Mouse (Mus musculus) testis, postnatal 10 days (tissue): ENCODE results near the gene Emd.
A peak's percentile ranks its signal among the peaks of the same experiment; 100 is the strongest.
"Not testable (repeated sequence)": the region's sequence is repeated elsewhere in the genome, so short reads cannot be mapped to it uniquely, and the experiment has no call there.

ENCODE experiments used
- DNase-seq: peaks from one replicate; pipeline ENCODE4 v3.0.0; 2021; ENCODE audit warnings: low spot score

Emd gene

DNA sequence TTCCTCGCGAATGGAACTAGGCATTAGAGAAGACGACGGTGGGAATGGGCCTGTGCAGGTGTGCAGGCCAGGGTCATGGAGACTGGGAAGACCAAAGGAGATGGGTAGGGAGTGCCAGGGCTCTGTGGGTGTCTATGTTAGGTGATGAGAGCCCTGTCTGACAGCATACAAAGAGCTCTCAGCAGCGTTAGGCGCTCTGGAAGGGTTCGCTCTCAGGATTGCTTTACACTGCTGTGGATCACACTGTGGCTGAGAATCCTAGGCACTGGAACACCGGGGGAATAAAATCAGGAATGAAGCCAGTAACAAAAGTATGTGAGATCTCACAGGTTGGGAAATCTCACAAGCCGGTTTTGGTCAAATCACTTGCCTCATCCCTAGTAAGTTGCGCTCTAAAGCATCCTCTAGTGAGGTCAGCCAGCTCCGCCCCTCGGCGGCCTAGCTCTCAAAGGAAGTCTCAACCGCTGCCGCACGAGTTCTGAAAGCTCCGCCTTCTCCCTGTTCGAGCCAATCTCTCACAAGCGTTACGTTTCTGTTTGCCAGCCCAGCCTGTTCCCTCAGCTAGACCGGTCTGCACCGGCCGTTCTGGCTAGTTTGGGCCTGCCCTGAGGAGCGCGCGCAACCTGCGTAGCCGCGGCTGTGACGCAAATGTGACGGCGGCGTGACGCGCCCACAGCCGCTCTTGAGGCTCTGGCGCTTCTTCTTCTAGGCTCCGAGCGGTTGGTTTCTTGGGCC, at the start of gene Emd:
Gene Emd, plus strand, starts transcription at position 535 of the 735 bp plus-strand sequence.
- DNase-seq = peak; percentile 84

- no peak for DNase-seq
These were observed 36.0 kb upstream of the Emd start for GRCm38 (mm10) chrX:74218496-74218895.

GRCm38 (mm10) chrX:74219449-74219848, 35.0 kb upstream of the Emd start:
- no peak for DNase-seq

- DNase-seq = not testable (repeated sequence)
These were observed 34.4 kb upstream of the Emd start for GRCm38 (mm10) chrX:74220099-74220498.

GRCm38 (mm10) chrX:74230038-74230437, 24.4 kb upstream of the Emd start:
- DNase-seq = no peak

DNA sequence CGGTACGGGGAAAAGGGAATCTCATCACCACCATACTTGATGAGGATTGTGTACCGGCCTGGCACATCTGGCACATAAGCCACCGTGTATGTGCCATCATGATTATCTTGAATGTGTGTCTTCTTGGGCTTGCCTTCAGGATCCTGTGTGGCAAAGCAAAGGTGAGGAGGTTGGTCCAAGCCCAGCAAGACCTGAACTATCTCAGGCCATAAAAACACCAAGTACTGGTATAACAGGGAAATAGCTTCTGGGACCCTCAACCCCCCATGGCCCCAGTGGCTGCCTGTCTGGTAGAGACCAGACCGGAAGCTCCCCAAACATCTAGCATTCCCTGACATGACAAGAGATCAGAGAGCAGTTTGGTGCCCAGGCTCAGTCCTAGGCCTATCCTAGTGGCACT, 21.3 kb upstream of the Emd start:
- no peak for DNase-seq

GRCm38 (mm10) chrX:74240332-74240731, 14.2 kb upstream of the Emd start:
- DNase-seq = no peak

DNA sequence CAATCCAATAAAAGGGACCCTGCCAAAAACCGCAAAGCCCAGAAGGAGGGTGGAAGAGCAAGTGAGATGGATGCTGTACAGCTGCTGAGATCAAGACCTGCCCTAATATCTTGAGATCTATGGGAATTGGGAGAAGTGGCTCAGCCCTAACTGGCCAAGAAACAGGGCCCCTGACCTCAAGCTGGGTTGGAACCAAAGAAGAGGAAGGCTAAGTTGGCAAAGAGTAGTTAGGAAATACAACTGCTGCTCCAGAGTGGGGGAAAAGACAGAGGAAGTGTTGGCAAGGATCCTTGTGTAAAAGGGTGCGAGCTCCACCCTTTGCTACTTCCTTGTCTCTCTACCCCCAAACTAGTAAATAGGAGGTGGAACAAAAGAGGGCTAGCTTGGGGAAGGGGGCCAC, 11.1 kb upstream of the Emd start:
- no peak for DNase-seq

GRCm38 (mm10) chrX:74243807-74244206, 10.7 kb upstream of the Emd start:
- DNase-seq = no peak

DNA sequence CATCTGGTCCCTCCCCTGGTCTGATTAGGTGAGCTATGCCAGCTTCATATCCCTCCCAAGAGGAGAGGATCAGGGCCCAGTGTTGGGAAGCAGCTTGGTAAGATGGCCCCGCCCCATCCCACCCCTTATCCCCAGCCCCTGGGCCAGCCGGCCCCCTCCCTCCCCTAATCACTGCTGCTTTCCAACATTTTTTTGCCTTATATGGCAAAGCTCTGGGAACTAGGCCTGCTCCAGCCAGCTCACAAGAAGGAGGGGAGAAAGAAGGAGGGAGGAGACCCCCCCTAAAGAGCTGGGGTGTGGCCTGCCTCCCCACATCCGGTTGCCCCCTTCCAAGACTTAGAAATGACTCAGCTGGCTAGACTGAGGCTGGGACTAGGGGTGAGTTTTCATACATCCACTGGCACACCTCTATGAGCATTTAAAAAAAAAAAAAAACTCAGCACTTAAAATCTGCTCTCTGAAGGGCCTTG, 9.8 kb upstream of the Emd start:
- peak; percentile 47 for DNase-seq

DNA sequence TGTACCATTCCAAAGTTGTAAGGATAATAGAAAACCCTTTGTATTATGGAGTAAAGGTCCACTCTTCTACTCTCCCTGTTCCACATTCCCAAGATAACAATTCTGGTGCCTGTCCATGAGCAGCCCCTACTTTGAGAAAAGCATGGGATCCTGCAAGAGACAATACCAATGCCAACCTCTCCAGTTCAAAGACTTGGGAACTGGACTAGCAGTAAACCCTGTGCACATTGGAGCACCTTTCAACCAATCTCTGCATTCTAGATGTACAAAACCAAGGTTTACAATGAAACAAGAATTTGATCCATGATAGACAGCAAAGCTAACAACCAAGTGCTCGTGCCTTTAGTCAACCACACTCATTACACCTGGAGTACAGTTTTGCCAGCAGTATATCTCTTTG, 9.4 kb upstream of the Emd start:
- DNase-seq = no peak

- DNase-seq = peak; percentile 86
These were observed 8.8 kb upstream of the Emd start for GRCm38 (mm10) chrX:74245687-74246086.

DNA sequence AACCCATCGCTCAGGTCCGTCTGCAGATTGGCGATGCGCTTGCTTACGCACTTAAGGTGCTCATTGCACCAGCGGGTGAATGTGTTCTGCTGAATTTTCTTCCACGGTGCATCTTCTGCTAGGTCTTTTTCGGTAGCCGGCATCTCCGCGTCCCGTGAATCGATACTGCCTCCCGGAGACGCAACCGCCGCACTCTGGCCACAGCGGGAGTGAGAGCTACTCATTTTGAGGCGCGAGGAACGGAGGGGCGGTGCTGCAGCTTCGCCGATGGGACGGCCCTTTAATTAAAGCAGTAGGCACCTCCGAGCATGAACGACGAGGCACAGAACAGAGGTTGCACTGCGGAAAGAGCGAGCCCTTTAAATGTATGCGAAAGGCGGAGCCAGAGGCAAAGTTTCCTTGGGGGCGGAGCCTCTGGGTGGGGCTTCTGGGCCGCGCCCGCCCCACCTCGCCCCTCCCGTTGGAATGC, 8.2 kb upstream of the Emd start:
- peak; percentile 87 for DNase-seq

- DNase-seq = no peak
These were observed 7.8 kb upstream of the Emd start for GRCm38 (mm10) chrX:74246693-74247092.

- DNase-seq = peak; percentile 79
These were observed 5.8 kb upstream of the Emd start for GRCm38 (mm10) chrX:74248651-74249050.

- DNase-seq = peak; percentile 75
These were observed 4.9 kb upstream of the Emd start, which contains the start of gene Flna for GRCm38 (mm10) chrX:74249615-74250014. TSS of gene Flna (minus strand) at chrX:74249820.

GRCm38 (mm10) chrX:74254888-74255565, 540 bp downstream of the Emd start:
- no peak for DNase-seq

- no peak for DNase-seq
These were observed 3.3 kb downstream of the Emd start for GRCm38 (mm10) chrX:74257746-74258145.

GRCm38 (mm10) chrX:74269736-74270061, 15.2 kb downstream of the Emd start:
- DNase-seq = no peak

- peak; percentile 86 for DNase-seq
These were observed 15.8 kb downstream of the Emd start, which contains the start of gene Rpl10 for GRCm38 (mm10) chrX:74270062-74270901. TSS of gene Rpl10 (plus strand) at chrX:74270812.

- DNase-seq = peak; percentile 52
These were observed 16.5 kb downstream of the Emd start for GRCm38 (mm10) chrX:74270902-74271551.
